Mouse (Mus musculus) embryonic facial prominence, embryonic 13.5 days (tissue): ENCODE measurements around the gene Sdhaf4. TPM values are rescaled to one million over a fixed set of nuclear protein-coding genes. Genes with fewer than 3 reads are reported as not detected.

Experiments used
- ATAC-seq: fragments of 200-750 bp; cut with Nextera tagmentation; 2 replicates; pipeline ENCODE4 v1.8.0; 2017; ENCODE audit warnings: low read depth; ENCODE audit not compliant: insufficient number of reproducible peaks, insufficient read depth, low FRiP score, low TSS enrichment
- H3K27ac ChIP-seq: fragments of 300-500 bp; sonication (generic); 2 replicates; pipeline ENCODE4 v1.5.1; 2015; ENCODE audit warnings: moderate library complexity, mild to moderate bottlenecking, inconsistent platforms
- H3K27me3 ChIP-seq: fragments of 300-500 bp; sonication (generic); 2 replicates; pipeline ENCODE4 v1.6.1; 2015; ENCODE audit warnings: mild to moderate bottlenecking, inconsistent platforms
- H3K36me3 ChIP-seq: fragments of 300-500 bp; sonication (generic); 2 replicates; pipeline ENCODE4 v1.6.1; 2015; ENCODE audit warnings: mild to moderate bottlenecking, inconsistent platforms
- H3K4me1 ChIP-seq: fragments of 300-500 bp; sonication (generic); 2 replicates; pipeline ENCODE4 v1.6.1; 2015; ENCODE audit warnings: inconsistent platforms
- H3K4me2 ChIP-seq: fragments of 300-500 bp; sonication (generic); 2 replicates; pipeline ENCODE4 v1.6.1; 2015; ENCODE audit warnings: moderate library complexity, mild to moderate bottlenecking, inconsistent platforms
- H3K4me3 ChIP-seq: fragments of 300-500 bp; sonication (generic); 2 replicates; pipeline ENCODE4 v1.5.1; 2015; ENCODE audit warnings: mild to moderate bottlenecking, inconsistent platforms
- H3K9ac ChIP-seq: fragments of 300-500 bp; sonication (generic); 2 replicates; pipeline ENCODE4 v1.6.1; 2015; ENCODE audit warnings: mild to moderate bottlenecking, inconsistent platforms
- H3K9me3 ChIP-seq: fragments of 300-500 bp; sonication (generic); 2 replicates; pipeline ENCODE4 v1.6.1; 2016; ENCODE audit warnings: inconsistent platforms
- WGBS: fragments of 180-500 bp; shearing (Covaris S2); methylation state at CpG from one replicate; pipeline ENCODE4 v1.1.7; 2015; ENCODE audit warnings: mixed read lengths; 5-methylcytosine and 5-hydroxymethylcytosine counted together
- polyA plus RNA-seq: library from polyadenylated mRNA; unstranded; fragments of >200 nt; fragmentation: Nextera tagmentation; extraction: Ambion mirVana; gene quantifications from 2 replicates; pipeline ENCODE4 v1.2.1, GENCODE M21; 2015

Sdhaf4 gene
- polyA plus RNA-seq, 1 experiment from 2014 or later, result 87.3 TPM

DNA sequence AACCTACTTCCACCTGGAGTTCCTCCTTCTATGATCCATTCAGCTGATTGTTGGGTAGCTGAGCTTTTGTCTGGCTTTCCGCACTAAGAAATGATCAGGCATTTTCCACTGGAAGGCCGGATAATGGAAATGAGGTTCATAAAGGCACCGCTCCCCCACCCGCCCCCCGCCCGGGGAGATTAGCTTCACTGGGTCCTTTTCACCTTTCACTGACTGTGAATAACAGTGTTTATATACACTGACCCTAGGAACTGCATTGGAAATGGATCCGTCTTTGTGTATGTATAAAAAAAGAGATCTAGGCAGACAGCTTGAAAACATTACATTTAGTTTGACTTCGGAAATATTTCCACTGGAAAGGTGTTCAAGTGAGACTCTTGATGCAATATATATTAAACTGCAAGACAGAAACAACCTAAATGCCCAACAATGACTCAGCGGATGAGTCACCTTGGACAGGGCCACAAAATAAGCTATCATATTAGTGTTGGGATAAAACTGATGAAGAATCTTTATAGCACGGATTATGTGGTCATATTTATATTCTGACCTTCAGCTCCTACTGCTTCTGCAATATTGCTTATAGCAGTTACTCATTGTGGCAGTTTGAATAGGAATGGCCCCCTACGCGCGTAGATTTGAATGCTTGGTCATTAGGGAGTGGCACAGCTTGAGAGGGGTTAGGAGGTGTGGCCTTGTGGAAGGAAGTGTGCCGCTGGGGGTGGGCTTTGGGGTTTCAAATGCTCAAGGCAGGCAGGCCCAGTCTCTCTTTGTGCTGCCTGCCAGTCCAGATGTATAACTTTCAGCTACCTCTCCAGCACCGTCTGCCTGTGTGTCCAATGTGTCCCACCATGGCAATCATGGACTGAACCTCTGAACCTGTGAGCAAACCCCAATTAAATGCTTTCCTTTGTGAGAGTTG lies 56.4 kb downstream of the Sdhaf4 start:
- WGBS, result 81% methylated on average over 15 of the region's 15 CpGs

DNA sequence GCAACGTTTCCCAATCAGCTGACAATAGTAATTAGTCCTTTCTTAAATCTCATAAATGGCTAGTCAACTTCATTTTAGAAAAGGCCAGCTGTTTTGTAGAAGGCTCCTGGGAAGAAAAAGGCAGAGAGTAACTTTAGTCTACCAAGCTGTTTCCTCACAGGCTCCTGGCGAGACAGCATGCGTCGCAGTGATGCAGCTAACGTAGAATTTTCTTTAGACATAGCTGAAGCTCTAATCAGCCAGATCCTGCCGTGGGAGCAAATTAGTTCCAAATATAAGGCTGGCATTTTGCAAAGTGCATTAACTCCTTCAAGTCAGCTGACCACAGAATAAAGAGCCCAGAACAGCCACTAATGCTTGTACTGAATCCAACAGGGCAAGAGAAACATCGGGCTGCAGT lies 57.2 kb downstream of the Sdhaf4 start:
- no peak overlapping the region for H3K9ac ChIP-seq
- H3K4me3 ChIP-seq, result no peak overlapping the region
- H3K27ac ChIP-seq, result no peak overlapping the region
- WGBS, result 37% methylated on average over 7 of the region's 7 CpGs
- no peak for ATAC-seq
- H3K27me3 ChIP-seq, result no peaks in the 10 kb centered on the region
- H3K9me3 ChIP-seq, result no peaks in the 10 kb centered on the region
- peaks cover 5% of the 10 kb centered on the region; the same call in 1 of the 2 replicates for H3K4me1 ChIP-seq
- H3K4me2 ChIP-seq, result no peak overlapping the region
- no peaks in the 10 kb centered on the region for H3K36me3 ChIP-seq

More for the DNA sequence above, 56.4 kb downstream of the Sdhaf4 start:
- H3K9ac ChIP-seq, result no peak overlapping the region
- no peaks in the 10 kb centered on the region for H3K27me3 ChIP-seq
- H3K9me3 ChIP-seq, result no peaks in the 10 kb centered on the region
- no peak overlapping the region for H3K27ac ChIP-seq
- no peak overlapping the region for H3K4me2 ChIP-seq
- H3K4me3 ChIP-seq, result no peak overlapping the region
- H3K4me1 ChIP-seq, result peaks cover 5% of the 10 kb centered on the region; the same call in 1 of the 2 replicates
- H3K36me3 ChIP-seq, result no peaks in the 10 kb centered on the region
- no peak for ATAC-seq

Other genes with a start within 250 kb of the Sdhaf4 start
- 0.67 and 1.3 TPM in 2 replicates for gene B3gat2, start 243.9 kb downstream of the Sdhaf4 start, polyA plus RNA-seq
- gene Smap1, start 83.3 kb downstream of the Sdhaf4 start, polyA plus RNA-seq, result 38.0 and 45.7 TPM in 2 replicates
- 40.7 and 45.1 TPM in 2 replicates for gene Fam135a, start 94.7 kb upstream of the Sdhaf4 start, polyA plus RNA-seq
- gene Col9a1, start 172.0 kb upstream of the Sdhaf4 start, polyA plus RNA-seq, result 106 and 144 TPM in 2 replicates